Mouse (Mus musculus) macrophage (primary cell): ENCODE data around the gene S100a3. TPM values are rescaled to one million over a fixed set of nuclear protein-coding genes. Genes with fewer than 3 reads are reported as not detected.

ENCODE experiments used
- H3K27ac ChIP-seq: fragments of 350-480 bp; formaldehyde crosslinking; 2 replicates; pipeline ENCODE4 v1.9.0; 2021
- H3K36me3 ChIP-seq: fragments of 350-480 bp; formaldehyde crosslinking; 2 replicates; pipeline ENCODE4 v1.9.0; 2021; ENCODE audit errors: inconsistent target
- H3K4me3 ChIP-seq: fragments of 350-480 bp; formaldehyde crosslinking; 2 replicates; pipeline ENCODE4 v1.9.0; 2021; ENCODE audit errors: inconsistent target
- H3K79me2 ChIP-seq: fragments of 350-480 bp; formaldehyde crosslinking; 2 replicates; pipeline ENCODE4 v1.9.0; 2021; ENCODE audit errors: inconsistent target
- WGBS: methylation state at CpG from one replicate; pipeline ENCODE4 v1.1.7; 2026; ENCODE audit warnings: inconsistent platforms; ENCODE audit not compliant: missing documents; 5-methylcytosine and 5-hydroxymethylcytosine counted together
- polyA plus RNA-seq: library from polyadenylated mRNA; stranded (reverse); fragments of 250-400 nt; gene quantifications from 3 replicates; pipeline ENCODE4 v1.2.4, GENCODE M21; 2018; ENCODE audit warnings: inconsistent platforms

The S100a3 gene
- polyA plus RNA-seq, 1 experiment from 2014 or later = not detected

DNA sequence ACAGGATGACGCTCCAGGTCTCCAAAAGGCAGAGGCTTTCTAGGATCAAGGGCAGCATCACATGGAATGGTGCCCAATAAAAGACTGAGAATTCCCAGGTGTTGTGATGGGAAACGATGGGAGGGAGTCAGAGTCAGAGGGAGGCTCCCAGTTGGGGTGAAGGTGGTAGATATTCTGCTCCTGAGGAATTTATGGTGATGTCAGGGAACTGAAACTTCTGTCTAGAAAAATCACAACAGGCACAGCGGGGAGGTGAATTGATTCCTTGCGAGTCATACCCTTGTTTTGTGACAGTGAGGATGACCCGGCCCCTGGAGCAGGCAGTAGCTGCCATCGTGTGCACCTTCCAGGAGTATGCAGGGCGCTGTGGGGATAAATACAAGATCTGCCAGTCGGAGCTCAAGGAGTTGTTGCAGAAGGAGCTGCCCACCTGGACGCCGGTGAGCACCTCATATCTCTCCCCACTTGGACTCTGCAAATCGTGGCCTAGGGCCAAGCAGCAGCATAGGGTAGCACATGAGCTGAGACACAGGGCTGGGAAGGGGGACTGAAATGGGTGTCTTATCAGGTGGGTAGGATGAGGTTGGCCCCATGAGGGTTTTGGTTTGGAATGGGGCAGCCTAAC lies 41.2 kb downstream of the S100a3 start, which contains the start of gene Gm42674:
Gm42674 (plus strand) TSS at position 419 of the 625 bp plus-strand sequence.
- H3K36me3 ChIP-seq = no peaks in the 10 kb centered on the region
- peaks cover 22% of the 10 kb centered on the region for H3K79me2 ChIP-seq
- no peak within 1 kb of the TSS for H3K4me3 ChIP-seq
- no peak within 1 kb of the TSS for H3K27ac ChIP-seq
- WGBS = 93% methylated on average over 11 of the region's 11 CpGs

DNA sequence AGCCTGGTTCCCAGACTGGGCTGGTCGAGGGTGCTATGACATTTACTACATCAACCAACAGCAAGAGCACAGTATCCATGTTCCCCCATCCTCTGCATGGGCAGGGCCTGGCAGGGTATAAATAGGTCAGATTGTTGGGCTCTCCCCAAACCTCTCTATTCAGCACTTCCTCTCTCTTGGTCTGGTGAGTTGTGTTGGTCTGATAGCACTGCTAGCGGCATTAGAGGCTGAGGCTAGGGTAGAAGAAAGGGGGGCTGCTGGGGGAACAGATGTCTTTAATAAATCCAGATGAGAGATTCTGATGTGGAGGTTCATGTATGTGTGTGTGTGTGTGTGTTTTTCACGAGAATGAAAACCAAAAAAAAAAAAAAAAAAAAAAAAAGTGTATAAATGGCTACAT lies 43.2 kb downstream of the S100a3 start, which contains the start of gene S100a4:
S100a4 (plus strand) TSS at position 149 of the 400 bp plus-strand sequence.
- WGBS = 6% methylated on average over 2 of the region's 3 CpGs
- no peaks in the 10 kb centered on the region for H3K36me3 ChIP-seq
- peaks cover 22% of the 10 kb centered on the region for H3K79me2 ChIP-seq
- peak within 1 kb of the TSS; percentile 47 for H3K4me3 ChIP-seq
- H3K27ac ChIP-seq = peak within 1 kb of the TSS; percentile 85

DNA sequence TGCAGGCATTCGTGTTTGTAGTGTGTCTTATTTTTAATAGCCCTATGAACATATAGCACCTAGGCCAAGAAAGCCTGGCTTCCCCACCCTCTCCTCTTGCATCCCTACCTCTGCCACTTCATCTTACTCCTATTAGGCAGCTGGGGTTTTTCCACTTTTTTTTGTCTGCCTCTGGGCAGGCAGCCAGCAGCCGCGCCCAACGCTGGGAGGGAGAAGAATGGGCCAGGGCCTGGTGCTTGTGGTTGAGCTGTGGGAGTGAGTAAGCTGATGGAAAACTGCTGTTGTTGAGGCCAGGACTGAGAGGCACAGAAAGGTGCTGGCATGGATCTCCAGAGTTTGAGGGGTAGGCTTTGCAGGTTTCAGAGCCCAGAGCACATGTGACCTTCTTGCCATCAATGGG lies 44.0 kb downstream of the S100a3 start:
- H3K79me2 ChIP-seq = peaks cover 22% of the 10 kb centered on the region
- H3K27ac ChIP-seq = peak overlapping the region; percentile 85
- H3K36me3 ChIP-seq = no peaks in the 10 kb centered on the region
- WGBS = 26% methylated on average over 4 of the region's 4 CpGs
- H3K4me3 ChIP-seq = peak overlapping the region; percentile 47

- Histone ChIP-seq H3K4me3 (peak overlapping the region; percentile 47), H3K79me2 (peaks cover 22% of the 10 kb centered on the region), H3K27ac (peak overlapping the region; percentile 85), H3K36me3 (no peaks in the 10 kb centered on the region)
- 31% methylated on average over 3 of the region's 3 CpGs for WGBS
Observed at GRCm38 (mm10) chr3:90605049-90605448, 44.7 kb downstream of the S100a3 start.

GRCm38 (mm10) chr3:90605736-90606135 lies 45.4 kb downstream of the S100a3 start:
- H3K79me2 ChIP-seq = peaks cover 22% of the 10 kb centered on the region
- no peaks in the 10 kb centered on the region for H3K36me3 ChIP-seq
- H3K4me3 ChIP-seq = no peak overlapping the region
- H3K27ac ChIP-seq = no peak overlapping the region
- 81% methylated on average over 2 of the region's 2 CpGs for WGBS

GRCm38 (mm10) chr3:90606185-90606584 lies 45.8 kb downstream of the S100a3 start:
- Histone ChIP-seq H3K4me3 (no peak overlapping the region), H3K79me2 (peaks cover 22% of the 10 kb centered on the region), H3K36me3 (no peaks in the 10 kb centered on the region), H3K27ac (no peak overlapping the region)
- WGBS = 89% methylated on average over 6 of the region's 6 CpGs

DNA sequence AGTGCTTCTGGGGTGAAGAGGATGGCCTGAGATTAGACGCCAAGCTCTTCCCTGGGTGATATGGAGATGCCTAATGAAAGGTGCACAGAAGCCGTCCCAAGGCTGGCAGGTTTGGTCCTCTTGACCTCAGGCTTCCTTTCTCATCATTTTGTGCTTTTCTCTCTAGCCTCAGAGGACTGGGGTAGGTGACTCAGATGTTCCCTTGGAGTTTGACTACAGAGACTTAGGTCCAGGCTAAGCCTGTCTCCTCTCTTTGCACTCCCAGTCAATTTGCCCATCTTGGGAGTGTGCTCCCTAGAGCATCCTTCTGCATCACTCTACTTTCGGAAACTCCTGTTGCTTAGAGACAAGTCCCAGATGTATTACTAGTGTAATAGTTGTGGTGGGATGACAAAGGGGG lies 47.0 kb downstream of the S100a3 start:
- no peak overlapping the region for H3K27ac ChIP-seq
- 90% methylated on average over 3 of the region's 3 CpGs for WGBS
- no peak overlapping the region for H3K4me3 ChIP-seq
- peaks cover 22% of the 10 kb centered on the region for H3K79me2 ChIP-seq
- no peaks in the 10 kb centered on the region for H3K36me3 ChIP-seq

DNA sequence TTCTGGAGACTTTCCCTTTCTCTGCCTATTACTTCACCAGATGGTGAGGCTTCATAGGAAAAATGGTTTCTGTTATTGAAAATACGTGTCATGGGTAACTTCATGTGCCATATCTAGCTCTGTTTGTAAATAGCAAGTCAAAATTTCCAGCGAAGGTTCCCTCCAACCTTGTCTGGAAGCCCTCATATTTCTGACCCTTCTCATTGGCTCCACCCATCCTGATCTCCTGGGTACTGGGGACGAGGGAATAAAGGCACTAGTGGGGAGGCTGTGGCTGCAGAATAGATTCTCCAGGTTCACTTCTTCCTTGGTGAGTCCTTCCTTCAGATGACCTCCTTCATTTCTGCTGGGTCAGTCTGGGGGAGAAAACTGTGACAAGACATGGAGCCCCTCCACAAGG lies 47.8 kb downstream of the S100a3 start, which contains the start of gene S100a5:
S100a5 (plus strand) TSS at position 301 of the 400 bp plus-strand sequence.
- Histone ChIP-seq H3K36me3 (no peaks in the 10 kb centered on the region), H3K4me3 (no peak within 1 kb of the TSS), H3K27ac (no peak within 1 kb of the TSS), H3K79me2 (peaks cover 27% of the 10 kb centered on the region)
- WGBS = 81% methylated on average over 3 of the region's 3 CpGs

- no peak overlapping the region for H3K27ac ChIP-seq
- H3K4me3 ChIP-seq = no peak overlapping the region
- H3K36me3 ChIP-seq = no peaks in the 10 kb centered on the region
- H3K79me2 ChIP-seq = peaks cover 32% of the 10 kb centered on the region
Observed at GRCm38 (mm10) chr3:90609102-90609501, 48.7 kb downstream of the S100a3 start.

- Histone ChIP-seq H3K27ac (peak overlapping the region; percentile 79), H3K79me2 (peaks cover 38% of the 10 kb centered on the region), H3K4me3 (no peak overlapping the region), H3K36me3 (no peaks in the 10 kb centered on the region)
- WGBS = 89% methylated on average over 3 of the region's 3 CpGs
Observed at GRCm38 (mm10) chr3:90611494-90611893, 51.1 kb downstream of the S100a3 start.

DNA sequence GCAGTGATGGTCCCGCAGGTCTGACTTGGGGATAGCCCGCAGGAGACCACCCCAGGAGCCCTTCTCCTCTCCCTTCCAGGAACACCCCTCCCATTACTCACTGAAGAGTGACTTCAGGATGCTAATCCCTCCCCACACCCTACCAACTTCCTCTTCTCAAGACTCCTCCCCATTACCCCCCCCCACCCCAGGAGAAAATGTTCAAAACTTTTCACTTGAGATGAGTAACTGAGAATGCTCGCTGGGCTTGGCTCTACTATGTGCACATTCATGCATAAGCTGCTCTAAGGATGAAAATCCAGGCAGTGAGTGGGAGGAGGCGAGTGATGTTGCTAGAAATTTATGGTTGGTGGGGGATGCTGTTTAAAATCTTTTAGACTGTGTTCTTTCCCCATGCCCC lies 51.7 kb downstream of the S100a3 start:
- Histone ChIP-seq H3K79me2 (peaks cover 39% of the 10 kb centered on the region), H3K27ac (peak overlapping the region; percentile 79), H3K36me3 (no peaks in the 10 kb centered on the region), H3K4me3 (no peak overlapping the region)
- 14% methylated on average over 4 of the region's 4 CpGs for WGBS

GRCm38 (mm10) chr3:90612728-90613291 lies 52.4 kb downstream of the S100a3 start, which contains the start of gene S100a6:
S100a6 (plus strand) TSS chr3:90612882.
- peak within 1 kb of the TSS; percentile 78 for H3K4me3 ChIP-seq

DNA sequence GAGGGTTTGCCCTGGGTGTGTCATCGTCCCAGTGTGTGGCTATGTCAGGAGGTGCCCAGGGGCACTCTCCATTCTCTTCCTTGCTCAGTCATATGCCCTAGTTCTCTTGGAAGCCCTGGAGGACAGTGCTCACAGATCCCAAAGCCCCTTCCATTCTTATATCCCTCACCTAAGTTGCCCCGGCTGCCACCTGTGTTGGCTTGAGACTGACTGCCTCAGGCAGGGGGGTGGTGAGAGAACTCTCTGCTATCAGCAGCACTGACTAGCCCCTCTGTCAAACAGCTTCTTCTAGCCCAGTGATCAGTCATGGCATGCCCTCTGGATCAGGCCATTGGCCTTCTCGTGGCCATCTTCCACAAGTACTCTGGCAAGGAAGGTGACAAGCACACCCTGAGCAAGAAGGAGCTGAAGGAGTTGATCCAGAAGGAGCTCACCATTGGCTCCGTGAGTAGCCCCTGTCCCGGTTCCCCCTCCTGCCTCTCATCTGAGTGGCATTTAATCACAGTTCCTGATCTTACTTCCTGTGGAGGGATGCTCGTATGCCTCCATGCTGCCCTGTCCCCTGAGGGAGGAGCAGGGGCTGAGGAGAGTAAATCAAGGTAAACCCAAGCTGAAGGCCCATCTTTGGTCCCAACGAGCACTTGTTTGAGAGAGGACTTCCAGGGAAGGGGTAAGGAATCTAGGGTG lies 53.2 kb downstream of the S100a3 start:
- 19% methylated on average over 7 of the region's 7 CpGs for WGBS
- Histone ChIP-seq H3K4me3 (peak overlapping the region; percentile 78), H3K79me2 (peaks cover 39% of the 10 kb centered on the region), H3K27ac (peak overlapping the region; percentile 79), H3K36me3 (no peaks in the 10 kb centered on the region)

More at GRCm38 (mm10) chr3:90612728-90613291, 52.4 kb downstream of the S100a3 start, which contains the start of gene S100a6:
- Histone ChIP-seq H3K27ac (peak within 1 kb of the TSS; percentile 79), H3K36me3 (no peaks in the 10 kb centered on the region), H3K79me2 (peaks cover 39% of the 10 kb centered on the region)
- 6% methylated on average over 23 of the region's 23 CpGs for WGBS

- Histone ChIP-seq H3K4me3 (peak overlapping the region; percentile 78), H3K36me3 (no peaks in the 10 kb centered on the region), H3K79me2 (peaks cover 39% of the 10 kb centered on the region), H3K27ac (peak overlapping the region; percentile 79)
- WGBS = 68% methylated on average over 6 of the region's 6 CpGs
Observed at GRCm38 (mm10) chr3:90614148-90614530, 53.8 kb downstream of the S100a3 start.
